20 mouse cellular contexts compared by ENCODE assay signal in the genomic region with DNA sequence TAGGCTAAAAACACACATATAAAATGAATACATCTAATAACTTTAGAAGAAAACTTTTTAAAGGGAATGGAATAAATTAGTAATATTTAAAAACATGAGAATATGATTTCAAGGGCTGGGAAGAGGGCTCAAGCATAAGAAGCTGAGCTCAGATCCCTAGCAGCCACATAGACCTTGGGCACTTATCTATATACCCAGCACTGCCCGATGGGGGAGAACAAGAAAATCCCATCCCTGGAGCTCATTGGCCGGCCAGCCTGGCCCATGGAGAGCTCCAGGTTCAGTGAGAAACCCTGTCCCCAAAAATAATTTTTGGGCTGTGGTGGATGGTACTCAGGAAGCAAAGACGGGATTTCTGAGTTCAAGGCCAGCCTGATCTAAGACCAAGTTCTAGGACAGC.
"Had no signal": no experiment of that assay in that cellular context is flagged by ENCODE, and none has a peak within 500 bp of the region (broad histone marks: within the 10 kb centered on the region; RNA-seq: fewer than 3 reads in every experiment).

No protein-coding gene starts in this region.

- ATAC-seq: intestine, embryonic 15.5 days had no signal

- H3K9ac ChIP-seq: intestine, embryonic 15.5 days; kidney, embryonic 15.5 days; limb, embryonic 12.5 days; limb, embryonic 15.5 days; stomach, embryonic 15.5 days had no signal

- H3K9me3 ChIP-seq: intestine, embryonic 15.5 days; kidney, embryonic 15.5 days; limb, embryonic 12.5 days; limb, embryonic 15.5 days; stomach, embryonic 15.5 days had no signal

- H3K4me1 ChIP-seq: intestine, embryonic 15.5 days; kidney, embryonic 15.5 days; limb, embryonic 12.5 days; limb, embryonic 15.5 days; stomach, embryonic 15.5 days had no signal

- H3K4me2 ChIP-seq: intestine, embryonic 15.5 days; kidney, embryonic 15.5 days; limb, embryonic 12.5 days; limb, embryonic 15.5 days; midbrain, embryonic 11.5 days; stomach, embryonic 15.5 days had no signal

- H3K27me3 ChIP-seq: intestine, embryonic 15.5 days; kidney, embryonic 15.5 days; limb, embryonic 12.5 days; limb, embryonic 15.5 days; stomach, embryonic 15.5 days had no signal

- H3K36me3 ChIP-seq: intestine, embryonic 15.5 days; kidney, embryonic 15.5 days; limb, embryonic 12.5 days; limb, embryonic 15.5 days; stomach, embryonic 15.5 days had no signal

- H3K4me3 ChIP-seq: intestine, embryonic 15.5 days; kidney, embryonic 15.5 days; left cerebral cortex, adult 2 months; limb, embryonic 12.5 days; limb, embryonic 15.5 days; stomach, embryonic 15.5 days had no signal

- H3K27ac ChIP-seq: intestine, embryonic 15.5 days; kidney, embryonic 15.5 days; left cerebral cortex, adult 2 months; limb, embryonic 12.5 days; limb, embryonic 15.5 days; stomach, embryonic 15.5 days had no signal

- DNase-seq: kidney, adult 11 months; kidney, adult 8-10 months; kidney, postnatal 10 days; kidney, postnatal 4 days; layer of hippocampus, postnatal 36 days; left cerebral cortex, postnatal 4 days; lung, adult 2 months; lung, postnatal 14 days; lung, postnatal 4 days; midbrain, embryonic 14.5 days; right cerebral cortex, adult 18-20 months; right cerebral cortex, postnatal 14 days; right cerebral cortex, postnatal 4 days had no signal
